Mouse (Mus musculus) lung, adult 2 months (tissue): ENCODE data around the gene Zscan2. TPM values are rescaled to one million over a fixed set of nuclear protein-coding genes. Genes with fewer than 3 reads are reported as not detected.
"Not testable (repeated sequence)": the region's sequence is repeated elsewhere in the genome, so short reads cannot be mapped to it uniquely, and the experiment has no call there.

ENCODE experiments used
- DNase-seq: peaks from one replicate; pipeline ENCODE4 v3.0.0; 2022
- H3K4me1 ChIP-seq: fragments of 200-500 bp; 2 replicates; pipeline ENCODE4 v1.6.1; 2011; ENCODE audit warnings: low read length; ENCODE audit not compliant: control insufficient read depth, insufficient read depth
- H3K4me3 ChIP-seq: fragments of 200-500 bp; replicated peaks from 2 replicates; pipeline ENCODE3; 2011; ENCODE audit warnings: low read depth, mild to moderate bottlenecking, control low read depth, low read length; ENCODE audit errors: extremely low read depth
- CTCF ChIP-seq: fragments of 200-500 bp; IDR thresholded peaks from 2 replicates; pipeline ENCODE4 v1.5.1; 2011; ENCODE audit warnings: mild to moderate bottlenecking, low read length, control low read depth; ENCODE audit not compliant: insufficient read depth
- POLR2A ChIP-seq: fragments of 200-500 bp; IDR thresholded peaks from 2 replicates; pipeline ENCODE4 v1.6.1; 2011; ENCODE audit warnings: low read depth, mild to moderate bottlenecking, control low read depth, low read length, borderline replicate concordance; ENCODE audit errors: extremely low read depth
- WGBS: fragments of 180-500 bp; shearing (Covaris S2); methylation state at CpG from one replicate; pipeline ENCODE4 v1.1.7; 2018; 5-methylcytosine and 5-hydroxymethylcytosine counted together
- polyA plus RNA-seq: library from polyadenylated mRNA; depleted of rRNA; stranded (reverse); fragments of >200 nt; gene quantifications from 2 replicates; pipeline ENCODE4 v1.2.3, GENCODE M21; 2012

Gene Zscan2
- polyA plus RNA-seq, 1 experiment = 6.2 TPM

DNA sequence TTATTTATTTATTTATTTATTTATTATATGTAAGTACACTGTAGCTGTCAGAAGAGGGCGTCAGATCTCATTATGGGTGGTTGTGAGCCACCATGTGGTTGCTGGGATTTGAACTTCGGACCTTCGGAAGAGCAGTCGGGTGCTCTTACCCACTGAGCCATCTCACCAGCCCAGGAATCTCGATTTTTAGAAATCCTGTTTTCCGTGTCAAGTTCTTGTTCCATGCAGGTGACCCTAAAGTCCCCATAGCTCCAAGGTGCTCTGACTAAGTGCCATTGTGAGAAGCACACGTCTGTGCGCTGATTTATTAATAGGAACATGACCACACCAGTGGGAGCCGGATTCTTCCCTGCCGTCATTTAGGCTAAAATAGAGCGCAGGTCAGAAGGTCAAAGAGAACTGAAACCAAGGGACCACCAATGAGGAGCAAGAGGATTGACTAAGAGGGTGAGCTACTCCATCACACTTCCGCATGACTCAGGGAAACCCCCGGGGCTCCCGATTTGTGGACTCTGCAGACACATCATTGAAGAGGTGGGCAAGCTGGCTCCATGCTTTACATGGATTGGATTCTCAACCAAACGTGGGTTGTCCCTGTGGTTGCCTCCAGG lies 30.4 kb upstream of the Zscan2 start:
- H3K4me3 ChIP-seq = no peak overlapping the region
- TF ChIP-seq CTCF (no peak), POLR2A (no peak)
- no peak for DNase-seq
- H3K4me1 ChIP-seq = peaks cover 2% of the 10 kb centered on the region; the same call in 1 of the 2 replicates
- 79% methylated on average over 15 of the region's 15 CpGs for WGBS

GRCm38 (mm10) chr7:80832191-80832590 lies 28.5 kb upstream of the Zscan2 start:
- Histone ChIP-seq H3K4me1 (peaks cover 2% of the 10 kb centered on the region; the same call in 1 of the 2 replicates), H3K4me3 (no peak overlapping the region)
- WGBS = 10% methylated on average over 4 of the region's 4 CpGs
- DNase-seq = no peak
- TF ChIP-seq CTCF (no peak), POLR2A (no peak)

GRCm38 (mm10) chr7:80832996-80833650 lies 27.6 kb upstream of the Zscan2 start:
- H3K4me1 ChIP-seq, H3K4me3 ChIP-seq: not testable (repeated sequence)
- WGBS = 17% methylated on average over 14 of the region's 14 CpGs
- DNase-seq = peak; percentile 46

- H3K4me3 ChIP-seq = no peak overlapping the region
- H3K4me1 ChIP-seq = peaks cover 2% of the 10 kb centered on the region; the same call in 1 of the 2 replicates
- DNase-seq = no peak
- no peak for TF ChIP-seq POLR2A
- TF ChIP-seq CTCF = no peak
- 35% methylated on average over 12 of the region's 12 CpGs for WGBS
Observed at GRCm38 (mm10) chr7:80833651-80834532, 26.8 kb upstream of the Zscan2 start.

DNA sequence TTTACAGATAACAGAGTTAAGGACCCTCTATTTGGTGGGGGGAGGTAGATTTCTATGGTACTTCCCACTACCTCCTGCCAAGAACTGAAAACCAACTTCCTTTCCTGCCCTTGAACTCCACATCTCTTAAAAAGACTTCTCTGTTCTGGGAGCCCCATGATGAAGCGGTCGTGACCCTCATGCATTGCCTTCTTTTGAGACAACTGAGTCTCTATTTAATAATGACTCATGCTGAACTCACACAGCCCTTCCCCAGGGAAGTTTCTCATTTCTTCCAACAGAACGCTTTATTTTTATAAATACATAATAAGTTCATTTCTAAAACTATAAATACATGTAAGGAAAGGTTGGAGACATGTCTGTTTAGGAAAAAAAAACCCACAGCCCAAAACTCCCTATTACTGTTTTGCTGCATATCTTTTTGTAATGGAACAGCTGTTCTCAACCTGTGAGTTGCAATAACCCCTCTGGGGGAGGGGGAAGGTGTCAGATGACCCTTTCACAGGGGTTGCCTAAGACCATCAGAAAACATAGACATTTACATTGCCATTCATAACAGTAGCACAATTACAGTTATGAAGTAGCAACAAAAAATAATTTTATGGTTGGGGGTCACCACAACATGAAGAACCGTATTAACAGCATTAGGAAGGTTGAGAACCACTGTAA lies 24.6 kb upstream of the Zscan2 start:
- Histone ChIP-seq H3K4me3 (no peak overlapping the region), H3K4me1 (peaks cover 2% of the 10 kb centered on the region; the same call in 1 of the 2 replicates)
- no peak for DNase-seq
- 74% methylated on average over 4 of the region's 4 CpGs for WGBS
- TF ChIP-seq POLR2A = no peak
- no peak for TF ChIP-seq CTCF

DNA sequence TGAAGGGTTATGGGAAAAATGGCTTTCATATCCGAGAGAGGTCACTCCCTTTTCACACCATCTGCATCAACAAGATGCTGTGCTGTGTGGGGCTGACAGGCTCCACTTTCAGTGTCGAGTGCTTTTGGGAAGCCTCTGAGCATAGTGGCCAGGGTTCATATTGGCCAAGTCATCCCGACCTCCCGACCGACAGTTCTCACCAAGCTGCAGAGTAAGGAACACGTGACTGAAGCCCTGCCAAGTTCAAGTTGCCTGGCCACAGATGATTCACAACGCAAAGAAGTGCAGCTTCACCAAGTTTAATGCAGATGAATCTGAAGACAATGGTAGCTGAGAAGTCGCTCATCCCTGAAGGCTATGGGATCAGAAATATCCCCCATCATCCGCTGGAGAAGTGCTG lies 23.0 kb upstream of the Zscan2 start:
- H3K4me3 ChIP-seq = no peak overlapping the region
- TF ChIP-seq POLR2A (no peak), CTCF (no peak)
- 48% methylated on average over 9 of the region's 9 CpGs for WGBS
- peaks cover 2% of the 10 kb centered on the region; the same call in 1 of the 2 replicates for H3K4me1 ChIP-seq
- no peak for DNase-seq

DNA sequence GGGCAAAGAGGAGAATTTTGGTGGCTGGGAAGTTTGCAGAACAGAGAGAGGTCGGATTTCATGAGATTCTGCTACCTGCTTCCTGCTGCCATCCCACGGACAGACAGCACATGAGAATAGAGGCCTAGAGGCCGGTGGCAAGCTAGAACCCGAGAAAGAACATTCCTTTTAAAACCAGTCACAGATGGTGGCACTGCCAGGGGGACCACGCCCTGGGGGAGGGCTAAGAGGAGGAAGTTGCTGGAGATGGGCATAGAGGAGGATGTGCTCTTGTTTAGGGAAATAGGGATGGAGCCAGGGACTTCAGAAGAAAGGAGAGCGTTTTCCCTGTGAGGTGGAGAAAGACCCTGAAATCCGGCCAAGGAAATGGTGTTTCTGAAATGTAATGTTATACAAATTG lies 22.5 kb upstream of the Zscan2 start:
- TF ChIP-seq POLR2A = no peak
- TF ChIP-seq CTCF = no peak
- DNase-seq = no peak
- H3K4me3 ChIP-seq = no peak overlapping the region
- no peaks in the 10 kb centered on the region for H3K4me1 ChIP-seq
- WGBS = 36% methylated on average over 7 of the region's 7 CpGs

DNA sequence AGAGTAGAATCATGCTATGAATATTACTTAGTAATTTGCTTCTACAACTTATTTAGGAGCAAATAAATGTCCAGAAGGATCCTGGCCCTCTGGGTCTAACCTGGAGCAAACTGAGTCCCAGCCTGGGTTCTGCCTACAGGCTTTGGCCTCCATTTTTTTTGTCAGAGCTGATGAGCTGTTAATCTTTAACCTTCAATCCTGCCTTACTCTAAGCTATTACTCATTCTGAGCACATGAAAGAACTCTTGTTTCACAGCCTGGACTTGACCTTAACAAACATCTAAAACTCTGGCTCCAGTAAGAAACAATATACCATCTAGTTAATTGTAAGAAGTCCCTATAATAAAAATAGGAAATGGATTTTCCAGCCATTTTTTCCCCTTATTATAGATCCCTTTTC lies 21.0 kb upstream of the Zscan2 start:
- DNase-seq = no peak
- TF ChIP-seq CTCF (no peak), POLR2A (no peak)
- no peaks in the 10 kb centered on the region for H3K4me1 ChIP-seq

DNA sequence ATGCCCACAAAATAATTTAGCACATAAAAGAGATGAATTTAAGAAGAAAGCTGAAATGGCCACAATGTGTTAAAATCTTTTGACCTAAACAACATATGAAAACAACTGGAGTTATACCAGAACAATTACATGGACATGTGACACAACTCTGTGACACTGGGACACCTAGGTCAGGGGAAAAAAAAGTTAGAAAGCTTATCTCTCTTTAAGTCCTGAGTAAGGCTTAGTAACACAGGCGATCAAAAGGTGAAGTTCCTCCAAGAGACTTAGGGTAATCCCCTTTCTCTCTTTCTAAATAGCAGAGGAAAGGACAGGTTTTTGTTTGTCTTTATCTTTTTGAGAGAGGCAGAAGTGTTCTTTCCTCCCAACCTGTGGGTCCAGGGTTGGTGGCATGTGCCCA lies 20.5 kb upstream of the Zscan2 start:
- no peaks in the 10 kb centered on the region for H3K4me1 ChIP-seq
- TF ChIP-seq CTCF (no peak), POLR2A (no peak)
- 53% methylated on average over 1 of the region's 1 CpGs for WGBS

More for the DNA sequence above, 21.0 kb upstream of the Zscan2 start:
- H3K4me3 ChIP-seq = no peak overlapping the region

DNA sequence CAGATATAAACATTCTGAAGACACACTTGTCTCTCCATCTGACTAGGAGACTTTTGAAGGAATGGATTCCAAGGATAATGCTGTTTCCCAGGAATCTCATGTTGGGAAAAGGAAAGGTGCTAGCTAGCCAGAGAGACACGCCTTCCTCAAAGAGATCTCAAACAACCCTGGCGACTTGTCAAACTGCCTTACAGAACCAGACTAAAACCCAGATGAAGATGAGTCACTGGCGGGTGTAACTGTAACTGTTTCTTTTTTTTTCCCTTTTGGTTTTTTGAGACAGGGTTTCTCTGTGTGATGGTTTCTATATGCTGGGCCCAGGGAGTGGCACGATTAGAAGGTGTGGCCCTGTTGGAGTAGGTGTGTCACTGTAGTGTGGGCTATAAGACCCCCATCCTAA lies 19.8 kb upstream of the Zscan2 start:
- Histone ChIP-seq H3K4me1 (no peaks in the 10 kb centered on the region; the same call in 1 of the 2 replicates), H3K4me3 (no peak overlapping the region)
- 55% methylated on average over 4 of the region's 4 CpGs for WGBS
- TF ChIP-seq CTCF = no peak
- no peak for TF ChIP-seq POLR2A
- DNase-seq = no peak

More for the DNA sequence above, 20.5 kb upstream of the Zscan2 start:
- no peak for DNase-seq
- no peak overlapping the region for H3K4me3 ChIP-seq
